Mouse (Mus musculus) lung, postnatal 0 days (tissue): ENCODE results near the gene Prex1.

ENCODE experiments used
- CTCF ChIP-seq: IDR thresholded peaks from 2 replicates; pipeline ENCODE4 v1.5.1; 2016; ENCODE audit warnings: antibody characterized with exemption, mild to moderate bottlenecking
- EP300 ChIP-seq: IDR thresholded peaks from 2 replicates; pipeline ENCODE4 v1.6.1; 2016; ENCODE audit warnings: antibody characterized with exemption, mild to moderate bottlenecking, control low read depth

GRCm38 (mm10) chr2:166541112-166541928 is 172.3 kb downstream of the Prex1 start:
- TF ChIP-seq CTCF (no peak), EP300 (no peak)
